Mouse (Mus musculus): ENCODE data around the gene Gm42417.

GRCm38 (mm10) chr1:36483825-36484224, 55.4 kb downstream of the Gm42417 start:
- no peak for TF ChIP-seq EP300 (optimal IDR thresholded peaks at IDR 0.05)
- TF ChIP-seq CTCF (IDR thresholded peaks at IDR 0.05; ENCODE audit: low read depth) = no peak
